8 mouse cellular contexts compared by ENCODE assay signal in genomic region chr5:34185051-34185580, GRCm38 (mm10). TPM values are rescaled to one million over a fixed set of nuclear protein-coding genes. Genes with fewer than 3 reads are reported as not detected.
A peak's percentile ranks its signal among the peaks of the same experiment; 100 is the strongest.
DNase-seq lines count a peak whose midpoint lies in the region; ATAC-seq lines count a peak whose summit lies in the region.
"Had no signal": no experiment of that assay in that cellular context is flagged by ENCODE, and none has a peak within 500 bp of the region (broad histone marks: within the 10 kb centered on the region; RNA-seq: fewer than 3 reads in every experiment).

No protein-coding gene starts in this region.

- peak overlapping the region; percentile 92 for H3K4me2 ChIP-seq in hindbrain, embryonic 15.5 days
- H3K4me2 ChIP-seq in neural tube, embryonic 15.5 days, result peak overlapping the region; percentile 94

- H3K4me3 ChIP-seq in hindbrain, embryonic 15.5 days, result 0 out of 2 replicates have a peak overlapping the region, but pooled peaks have one; percentile 4
- peak overlapping the region; percentile 91; the same call in 1 of the 2 replicates for H3K4me3 ChIP-seq in neural tube, embryonic 15.5 days (replicated peaks)

- ATAC-seq in hindbrain, embryonic 15.5 days (ENCODE audit: low FRiP score, low read depth), result no peak
- no peak for ATAC-seq in neural tube, embryonic 15.5 days (ENCODE audit: low FRiP score)

- 94% methylated on average over 1 of the region's 1 CpGs for WGBS in hindbrain, embryonic 15.5 days
- WGBS in neural tube, embryonic 15.5 days, result 88% methylated on average over 1 of the region's 1 CpGs

- no peaks in the 10 kb centered on the region for H3K9me3 ChIP-seq in hindbrain, embryonic 15.5 days
- no peaks in the 10 kb centered on the region for H3K9me3 ChIP-seq in neural tube, embryonic 15.5 days (replicated peaks)

- DNase-seq in kidney, adult 11 months, result peak; percentile 3
- no peak for DNase-seq in kidney, postnatal 14 days
- peak; percentile 18 for DNase-seq in urinary bladder, adult 2 months (ENCODE audit: low spot score)
- no peak for DNase-seq in urinary bladder, postnatal 10 days (ENCODE audit: low spot score)
- DNase-seq in Muller cell, postnatal 12 days (ENCODE audit: inconsistent ontology term), result no peak

- H3K27me3 ChIP-seq in hindbrain, embryonic 15.5 days, result no peaks in the 10 kb centered on the region
- H3K27me3 ChIP-seq in neural tube, embryonic 15.5 days (replicated peaks), result no peaks in the 10 kb centered on the region

- H3K4me1 ChIP-seq in hindbrain, embryonic 15.5 days (replicated peaks), result peaks cover 54% of the 10 kb centered on the region
- peaks cover 61% of the 10 kb centered on the region for H3K4me1 ChIP-seq in neural tube, embryonic 15.5 days

- no peak overlapping the region for H3K27ac ChIP-seq in hindbrain, embryonic 15.5 days (replicated peaks)
- H3K27ac ChIP-seq in neural tube, embryonic 15.5 days (replicated peaks), result no peak overlapping the region
- H3K27ac ChIP-seq: liver, embryonic 14.5 days had no signal

- H3K9ac ChIP-seq in hindbrain, embryonic 15.5 days, result peak overlapping the region; percentile 73; the same call in 1 of the 2 replicates
- 0 out of 2 replicates have a peak overlapping the region, but pooled peaks have one; percentile 0 for H3K9ac ChIP-seq in neural tube, embryonic 15.5 days (replicated peaks)
- H3K9ac ChIP-seq: liver, embryonic 14.5 days had no signal

- H3K36me3 ChIP-seq in hindbrain, embryonic 15.5 days, result peaks cover 6% of the 10 kb centered on the region; the same call in 1 of the 2 replicates
- H3K36me3 ChIP-seq in neural tube, embryonic 15.5 days, result peaks cover 30% of the 10 kb centered on the region

RNA-seq across cellular contexts. Expression of gene Mxd4, which starts 2.4 kb away (rescaled TPM):
- 78.7 and 85.4 TPM in 2 replicates for polyA plus RNA-seq in urinary bladder, adult 2 months (2012; rRNA removed)
- polyA plus RNA-seq in hindbrain, embryonic 15.5 days (2015; fragmentation: Nextera tagmentation; extraction: Ambion mirVana), result 33.5 and 34.2 TPM in 2 replicates
- polyA plus RNA-seq in neural tube, embryonic 15.5 days (2015; fragmentation: Nextera tagmentation; extraction: Ambion mirVana), result 25.7 and 29.7 TPM in 2 replicates

RNA-seq across cellular contexts. Expression of gene Haus3, which starts 15.8 kb away (rescaled TPM):
- polyA plus RNA-seq in urinary bladder, adult 2 months (2012; rRNA removed), result 5.3 and 6.1 TPM in 2 replicates
- 13.5 and 14.5 TPM in 2 replicates for polyA plus RNA-seq in hindbrain, embryonic 15.5 days (2015; fragmentation: Nextera tagmentation; extraction: Ambion mirVana)
- 13.1 and 19.2 TPM in 2 replicates for polyA plus RNA-seq in neural tube, embryonic 15.5 days (2015; fragmentation: Nextera tagmentation; extraction: Ambion mirVana)

RNA-seq across cellular contexts. Expression of gene Poln, which starts 15.9 kb away (rescaled TPM):
- 0.19 and 0.46 TPM in 2 replicates for polyA plus RNA-seq in urinary bladder, adult 2 months (2012; rRNA removed)
- 0.45 and 0.77 TPM in 2 replicates for polyA plus RNA-seq in hindbrain, embryonic 15.5 days (2015; fragmentation: Nextera tagmentation; extraction: Ambion mirVana)
- 0.31 and 0.52 TPM in 2 replicates for polyA plus RNA-seq in neural tube, embryonic 15.5 days (2015; fragmentation: Nextera tagmentation; extraction: Ambion mirVana)

Comparison
In these comparisons a context has a peak if more than half of its experiments do, and no peak if none do; other contexts are left out.
1. DNase-seq: peak in kidney, adult 11 months (single experiment) and urinary bladder, adult 2 months (single experiment); none in kidney, postnatal 14 days (single experiment), urinary bladder, postnatal 10 days (single experiment) and Muller cell, postnatal 12 days (single experiment).